Mouse (Mus musculus): Measurements from ENCODE around the gene Bco1.

- TF ChIP-seq CTCF (IDR thresholded peaks at IDR 0.05; ENCODE audit: insufficient read depth, low read length), result no peak
- no peak for TF ChIP-seq POLR2A (IDR thresholded peaks at IDR 0.05; ENCODE audit: borderline replicate concordance, extremely low read depth, low read depth, low read length)
Measured at GRCm38 (mm10) chr8:117079652-117080051, 16.0 kb upstream of the Bco1 start.
